Mouse (Mus musculus): ENCODE results near the gene Gas2l1.

- TF ChIP-seq GATA1 (IDR thresholded peaks at IDR 0.05; ENCODE audit: borderline replicate concordance, low read length) (no peak), FLI1 (IDR thresholded peaks at IDR 0.05; ENCODE audit: low read length) (no peak)
These were observed 2.1 kb downstream of the Gas2l1 start for GRCm38 (mm10) chr11:5062860-5063505.

Measured in megakaryocyte, embryonic 14.5 days (primary cell).